Mouse (Mus musculus): ENCODE measurements around the gene Cd1d1.
"Not testable (repeated sequence)": the region's sequence is repeated elsewhere in the genome, so short reads cannot be mapped to it uniquely, and the experiment has no call there.

Gene Cd1d1

DNA sequence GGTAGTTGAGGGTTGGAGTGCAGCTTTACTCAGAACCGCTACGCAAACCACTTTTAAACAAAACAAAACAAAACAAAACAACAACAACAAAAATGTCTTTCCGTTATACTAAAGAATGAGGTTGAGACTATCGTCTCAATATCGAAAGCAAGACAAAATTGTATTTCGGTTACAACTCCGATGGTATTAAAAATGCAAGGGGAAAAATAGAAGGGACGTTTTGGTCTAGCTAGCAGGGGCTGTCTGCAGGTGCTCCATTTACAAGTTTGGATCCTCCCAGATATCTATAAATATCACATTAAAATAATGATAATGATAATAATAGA is at the start of gene Cd1d1:
Gene Cd1d1, minus strand, starts transcription at position 27 of the 326 bp plus-strand sequence.
- no peak for DNase-seq (ENCODE audit: low spot score)

DNA sequence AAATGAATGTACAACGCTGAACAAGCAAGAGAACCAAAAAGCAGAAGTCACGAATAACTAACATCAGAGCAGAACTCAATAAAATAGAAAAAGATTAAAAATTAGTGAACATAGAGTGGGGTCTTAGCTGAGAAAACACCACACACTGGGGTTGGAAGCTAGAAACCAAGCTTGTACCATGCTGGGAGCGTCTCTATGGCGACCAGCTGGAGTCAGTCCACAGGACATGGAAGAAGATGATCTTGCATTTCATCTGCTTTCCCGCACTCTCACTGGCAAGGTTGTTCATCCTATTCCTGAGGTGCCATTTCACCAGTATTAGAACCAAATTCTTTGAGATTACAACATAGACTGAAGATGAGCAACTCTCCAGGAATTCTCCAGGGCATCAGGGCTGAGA is 48.6 kb upstream of the Cd1d1 start:
- DNase-seq (ENCODE audit: low spot score) = no peak

DNA sequence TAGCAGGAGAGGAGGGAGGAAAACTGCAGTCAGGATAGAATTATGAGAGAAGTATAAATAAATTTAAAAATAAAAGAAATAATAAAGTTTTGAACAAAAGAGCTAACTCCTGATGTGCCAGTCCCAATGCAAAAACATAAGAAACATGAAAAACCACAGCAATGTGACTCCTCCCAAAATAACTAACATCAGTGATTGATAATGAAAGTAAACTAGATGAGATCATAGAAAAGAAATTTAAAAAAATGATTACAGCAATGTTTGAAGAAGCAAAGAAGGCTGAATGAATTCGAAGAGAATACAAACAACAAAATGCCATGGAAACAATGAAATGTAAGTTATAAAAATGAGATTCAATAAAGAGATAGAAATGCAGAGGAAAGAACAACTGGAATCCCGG is 42.5 kb upstream of the Cd1d1 start:
- no peak for DNase-seq (ENCODE audit: low spot score)

DNA sequence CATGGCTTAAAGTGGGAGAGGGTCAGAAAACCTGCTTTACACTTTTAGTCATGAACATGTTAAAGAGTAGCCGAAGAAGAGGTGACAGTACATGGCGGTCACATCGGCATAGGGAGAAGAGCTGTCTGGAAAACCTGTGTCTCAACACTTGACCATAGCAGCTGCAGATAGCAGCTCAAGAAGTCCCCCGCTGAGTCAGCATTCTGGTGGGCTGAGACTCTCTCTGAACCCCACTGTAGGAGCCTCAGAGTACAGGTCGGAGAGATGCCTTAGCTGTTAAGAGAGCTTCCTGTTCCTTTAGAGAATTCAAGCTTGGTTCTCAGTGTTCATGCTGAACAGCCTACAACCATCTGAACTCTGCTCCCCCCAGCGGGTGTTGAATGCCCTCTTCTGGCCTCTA is 39.3 kb upstream of the Cd1d1 start:
- no peak for DNase-seq (ENCODE audit: low spot score)

DNA sequence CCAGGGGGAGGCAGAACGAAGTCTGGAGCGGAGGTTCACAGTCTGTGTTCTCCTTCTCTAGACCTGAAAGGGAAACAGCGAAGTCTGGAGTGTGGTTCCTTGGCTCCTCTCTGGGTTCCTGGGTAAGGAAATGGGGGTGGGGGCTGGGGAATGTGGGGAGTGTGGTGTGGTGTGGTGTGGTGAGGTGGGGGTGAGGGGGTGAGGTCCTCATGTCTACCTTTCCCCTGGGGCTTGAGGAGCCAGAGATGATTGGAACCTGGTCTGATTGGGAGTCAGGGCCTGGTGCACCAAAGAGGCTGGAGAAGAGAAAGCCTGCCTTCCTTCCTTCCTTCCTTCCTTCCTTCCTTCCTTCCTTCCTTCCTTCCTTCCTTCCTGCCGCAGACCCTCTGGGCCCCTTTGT is 34.8 kb upstream of the Cd1d1 start:
- DNase-seq (ENCODE audit: low spot score) = no peak

DNA sequence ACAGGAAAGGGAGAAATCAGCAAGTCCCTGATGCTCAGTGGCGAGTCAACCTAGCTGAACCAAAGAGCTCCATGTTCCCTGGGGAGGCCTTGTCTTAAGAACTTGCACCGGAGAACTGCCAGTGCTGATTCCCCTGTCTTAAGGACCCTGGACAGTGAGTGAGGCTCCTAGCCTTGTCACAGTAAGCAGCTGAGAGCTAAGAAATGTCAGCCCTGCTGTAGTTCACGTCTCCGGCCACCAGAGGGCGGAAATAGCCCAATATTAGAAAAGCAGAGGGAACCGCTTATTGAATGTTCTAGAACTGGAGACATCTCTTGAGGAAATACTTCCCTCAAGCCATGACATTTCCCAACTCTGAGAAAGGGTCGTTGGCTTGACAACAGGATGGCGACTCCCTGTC is 34.1 kb upstream of the Cd1d1 start:
- peak; percentile 91 for DNase-seq (ENCODE audit: low spot score)

DNA sequence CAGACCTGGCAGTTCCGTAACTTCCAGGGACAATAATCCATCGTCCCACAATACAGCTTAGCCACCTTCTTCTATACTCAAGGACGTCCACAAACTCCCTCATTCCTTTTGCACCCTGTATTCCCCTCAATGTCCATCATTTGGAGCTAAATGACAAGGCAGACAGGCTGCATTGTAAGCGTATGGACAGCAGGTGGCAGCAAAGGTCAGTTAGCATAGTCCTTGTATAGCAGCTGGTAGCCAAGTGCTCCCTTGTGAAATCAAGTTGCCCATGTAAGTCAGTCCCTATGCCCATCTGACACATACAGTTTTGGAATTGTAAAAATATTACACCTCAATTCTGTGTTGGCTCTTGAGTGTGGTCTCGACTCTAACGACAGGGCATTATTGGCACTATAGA is 31.6 kb upstream of the Cd1d1 start:
- peak; percentile 86 for DNase-seq (ENCODE audit: low spot score)

DNA sequence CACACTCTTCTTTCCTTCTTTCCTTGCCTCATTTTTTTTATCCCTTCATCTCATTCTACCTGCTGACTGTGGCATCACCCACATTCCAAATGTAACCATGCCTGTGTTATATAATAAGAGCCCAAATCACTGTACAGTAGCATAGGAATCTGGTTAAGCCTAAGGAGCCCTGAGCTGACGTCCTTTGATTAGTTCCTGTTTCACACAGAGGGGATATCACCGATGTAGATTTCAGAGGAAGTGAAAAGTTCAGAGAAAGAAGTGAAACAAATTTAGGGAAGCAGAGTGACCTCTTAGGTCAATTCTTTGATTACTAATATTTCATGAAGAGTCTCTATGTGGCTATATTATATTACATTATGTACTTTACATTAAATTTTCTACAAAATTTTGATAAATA is 18.5 kb upstream of the Cd1d1 start:
- no peak for DNase-seq (ENCODE audit: low spot score)

DNA sequence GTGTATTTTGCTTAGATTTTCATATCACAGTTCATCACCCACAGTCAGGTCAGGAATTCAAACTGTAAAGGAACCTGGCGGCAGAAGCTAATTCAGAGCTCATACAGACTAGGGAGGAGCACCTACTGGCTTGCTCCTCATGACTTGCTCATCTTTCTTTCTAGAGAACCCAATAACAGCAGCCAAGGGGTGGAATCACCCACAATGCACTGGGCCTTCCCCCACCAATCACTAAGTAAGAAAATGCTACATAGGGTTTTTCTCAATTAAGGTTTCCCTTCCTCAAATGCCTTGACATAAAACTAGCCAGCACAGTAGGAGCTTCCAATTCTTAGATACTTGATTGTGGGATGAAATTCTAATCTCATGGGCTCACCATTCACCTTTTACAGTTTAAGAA is 17.8 kb upstream of the Cd1d1 start:
- no peak for DNase-seq (ENCODE audit: low spot score)

DNA sequence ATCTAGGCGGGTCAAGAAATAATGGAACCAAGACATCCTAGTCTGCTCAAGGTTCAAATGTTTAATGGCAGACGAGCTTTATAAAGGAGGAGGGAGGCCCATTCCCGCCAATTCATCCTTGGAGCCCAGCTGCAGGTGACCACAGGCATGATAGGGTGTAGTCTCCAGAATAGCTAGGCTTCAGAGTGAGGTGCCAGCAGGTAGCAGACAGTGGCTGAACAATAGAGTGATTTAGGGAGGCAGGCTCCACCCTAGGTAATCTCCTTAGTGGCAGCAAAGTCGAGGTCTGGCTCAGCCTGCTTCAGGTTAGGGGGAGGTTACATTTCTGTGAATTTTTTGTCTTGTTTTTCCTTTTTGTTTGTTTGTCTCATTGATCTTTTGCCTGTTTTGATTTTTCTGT is 16.7 kb upstream of the Cd1d1 start:
- DNase-seq (ENCODE audit: low spot score) = no peak

DNA sequence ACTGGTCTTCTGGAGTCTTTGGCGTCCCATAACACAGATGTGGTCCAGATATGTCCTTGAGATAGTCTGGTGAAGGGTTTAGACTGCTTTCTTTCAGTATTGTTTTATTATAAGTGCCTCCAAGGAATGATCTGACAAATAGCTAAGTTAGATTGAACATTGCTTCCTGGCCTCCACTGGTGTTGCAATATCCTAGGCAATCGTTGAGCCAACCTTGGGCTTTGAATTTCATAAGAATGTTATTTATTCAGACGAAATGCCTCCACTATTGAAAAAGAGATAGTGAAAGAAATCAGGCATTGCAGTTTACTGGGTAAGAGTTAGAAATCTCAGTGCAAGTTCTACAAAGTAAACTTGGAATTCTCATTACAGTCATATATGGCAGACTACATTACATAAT is 13.2 kb upstream of the Cd1d1 start:
- peak; percentile 35 for DNase-seq (ENCODE audit: low spot score)

DNA sequence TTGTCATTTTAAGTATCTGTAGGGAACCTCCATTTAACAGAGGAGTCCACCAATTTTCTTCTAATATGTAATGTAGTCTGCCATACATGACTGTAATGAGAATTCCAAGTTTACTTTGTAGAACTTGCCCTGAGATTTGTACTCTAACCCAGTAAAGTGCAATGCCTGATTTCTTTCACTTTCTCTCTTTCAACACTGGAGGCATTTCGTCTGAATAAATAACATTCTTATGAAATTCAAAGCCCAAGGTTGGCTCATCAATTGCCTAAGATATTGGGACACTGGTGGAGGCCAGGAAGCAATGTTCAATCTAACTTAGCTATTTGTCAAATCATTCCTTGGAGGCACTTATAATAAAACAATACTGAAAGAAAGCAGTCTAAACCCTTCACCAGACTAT is 9.0 kb upstream of the Cd1d1 start:
- peak; percentile 30 for DNase-seq (ENCODE audit: low spot score)

DNA sequence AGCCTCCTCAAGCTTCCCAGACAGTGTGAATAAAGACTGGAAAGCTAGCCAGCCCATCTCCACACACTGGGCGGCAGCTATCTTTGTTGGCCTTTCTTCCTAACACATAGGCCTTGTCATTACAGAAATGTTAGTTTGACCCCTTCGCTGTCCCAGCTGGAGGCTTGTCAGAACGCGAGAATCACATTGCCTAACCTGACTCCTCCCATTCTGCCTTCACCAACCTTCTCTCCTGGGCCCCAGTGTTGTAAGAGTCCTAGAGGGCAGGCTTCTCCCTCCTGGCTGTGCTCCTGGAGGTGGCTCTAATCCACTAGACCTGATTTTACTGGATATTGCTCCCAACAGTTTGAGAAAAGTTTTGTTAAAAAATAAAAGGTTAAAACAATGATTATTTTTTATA is 1.4 kb upstream of the Cd1d1 start:
- DNase-seq (ENCODE audit: low spot score) = peak; percentile 94

DNA sequence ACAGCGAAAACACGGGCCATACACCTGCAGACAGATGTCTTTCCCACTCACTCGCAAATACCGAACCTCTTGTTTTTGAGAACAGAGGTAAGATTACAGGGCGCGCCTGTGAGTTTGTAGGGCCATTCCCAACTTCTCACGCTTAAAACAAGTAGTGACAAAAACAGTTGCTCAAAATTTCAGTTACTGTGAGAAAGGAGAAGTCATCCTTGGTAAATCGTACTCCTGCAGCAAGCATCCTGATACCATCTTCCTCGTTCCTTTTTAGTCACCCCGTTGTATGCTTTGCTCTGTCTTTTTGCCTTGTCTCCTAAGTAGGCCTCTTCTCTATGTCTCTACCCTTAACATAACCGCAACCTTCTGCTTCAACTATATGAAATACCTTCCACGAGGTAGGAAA is 810 bp upstream of the Cd1d1 start:
- DNase-seq (ENCODE audit: low spot score) = no peak

DNA sequence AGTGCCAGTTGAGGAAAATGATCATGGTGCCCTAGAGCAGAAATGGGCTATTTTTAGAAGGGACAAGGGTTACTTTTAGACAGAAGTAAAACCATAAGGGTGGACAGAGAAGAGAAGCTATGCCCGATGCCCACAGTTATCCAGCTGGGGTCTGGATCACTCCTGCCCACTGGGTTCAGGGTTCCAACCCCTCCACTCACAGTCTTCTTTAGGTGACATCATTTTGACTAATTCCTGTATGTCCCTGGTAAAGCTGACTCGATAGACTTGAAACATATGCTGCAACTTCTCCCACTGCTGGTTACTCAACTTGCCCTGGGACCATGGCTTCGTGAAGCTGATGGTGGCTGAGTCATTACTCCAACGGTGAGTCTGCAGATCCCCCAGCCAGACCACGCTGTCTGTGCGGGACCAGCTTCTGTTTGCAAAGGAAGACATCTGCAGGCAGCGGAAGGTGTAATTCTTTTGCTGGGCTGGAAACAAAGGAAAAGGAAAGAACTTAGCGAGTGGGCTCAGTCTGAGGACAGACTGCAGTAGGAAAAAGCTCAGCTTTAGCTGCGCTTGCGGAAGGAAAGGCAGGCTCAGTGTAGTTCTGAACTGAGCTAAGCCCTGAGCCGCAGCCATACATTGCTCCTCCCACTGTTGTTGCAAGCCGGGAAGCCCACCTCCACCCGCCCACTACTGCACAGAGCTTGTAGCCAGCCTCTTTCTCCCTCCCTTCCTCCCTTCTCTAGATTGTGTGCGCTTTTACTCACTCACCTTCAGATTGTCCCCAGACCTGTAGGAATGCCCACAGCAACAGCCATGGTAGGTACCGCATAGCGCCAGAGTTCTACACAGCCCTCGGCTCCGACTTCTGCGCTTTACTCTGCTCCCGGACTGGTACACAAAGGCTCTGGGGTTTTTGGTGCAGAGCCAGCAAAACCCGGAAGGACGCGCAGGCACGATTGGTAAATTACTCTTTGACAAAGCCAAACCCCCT is 517 bp downstream of the Cd1d1 start:
- DNase-seq (ENCODE audit: low spot score) = peak; percentile 77

DNA sequence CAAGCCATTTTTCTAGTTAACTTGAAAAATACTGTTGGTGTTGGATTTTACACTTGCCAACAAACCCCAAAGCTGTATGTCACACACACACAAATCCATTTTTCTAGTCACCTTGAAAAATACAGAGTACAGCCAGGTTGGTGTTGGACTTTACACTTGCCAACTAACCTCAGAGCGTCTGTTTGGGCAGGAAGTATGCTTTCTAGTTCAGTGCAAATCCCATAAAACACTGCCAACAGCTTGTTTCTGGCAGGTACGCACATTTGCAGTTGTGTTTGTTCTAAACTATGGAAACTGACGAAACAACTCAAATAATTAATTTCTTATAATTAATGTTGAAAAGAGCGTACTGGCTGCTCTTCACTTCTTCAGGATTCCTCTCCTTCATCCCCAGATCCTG is 3.1 kb downstream of the Cd1d1 start:
- no peak for DNase-seq (ENCODE audit: low spot score)

DNA sequence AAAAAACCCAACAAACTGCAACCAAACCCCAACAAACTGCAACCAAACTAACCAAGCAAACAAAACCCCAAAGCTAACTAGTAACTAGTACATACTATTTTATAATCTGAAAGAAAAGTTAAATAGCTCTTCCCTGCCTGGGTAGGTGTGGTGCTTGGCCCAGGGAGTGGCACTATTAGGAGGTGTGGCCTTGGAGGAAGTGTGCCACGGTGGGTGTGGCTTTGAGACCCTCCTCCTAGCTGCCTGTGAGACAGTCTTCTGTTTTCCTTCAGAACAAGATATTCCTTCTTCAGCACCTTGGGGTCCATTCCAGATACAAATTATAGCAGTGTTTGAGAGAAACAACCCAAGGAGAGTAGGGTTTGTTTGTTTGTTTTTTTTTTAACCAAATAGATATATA is 3.9 kb downstream of the Cd1d1 start:
- no peak for DNase-seq (ENCODE audit: low spot score)

DNA sequence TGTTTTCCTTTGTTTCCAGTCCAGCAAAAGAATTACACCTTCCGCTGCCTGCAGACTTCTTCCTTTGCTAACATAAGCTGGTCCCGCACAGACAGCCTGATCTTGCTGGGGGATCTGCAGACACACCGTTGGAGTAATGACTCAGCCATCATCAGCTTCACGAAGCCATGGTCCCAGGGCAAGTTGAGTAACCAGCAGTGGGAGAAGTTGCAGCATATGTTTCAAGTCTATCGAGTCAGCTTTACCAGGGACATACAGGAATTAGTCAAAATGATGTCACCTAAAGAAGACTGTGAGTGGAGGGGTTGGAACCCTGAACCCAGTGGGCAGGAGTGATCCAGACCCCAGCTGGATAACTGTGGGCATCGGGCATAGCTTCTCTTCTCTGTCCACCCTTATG is 12.3 kb downstream of the Cd1d1 start:
- not testable (repeated sequence) for DNase-seq (ENCODE audit: low spot score)

DNA sequence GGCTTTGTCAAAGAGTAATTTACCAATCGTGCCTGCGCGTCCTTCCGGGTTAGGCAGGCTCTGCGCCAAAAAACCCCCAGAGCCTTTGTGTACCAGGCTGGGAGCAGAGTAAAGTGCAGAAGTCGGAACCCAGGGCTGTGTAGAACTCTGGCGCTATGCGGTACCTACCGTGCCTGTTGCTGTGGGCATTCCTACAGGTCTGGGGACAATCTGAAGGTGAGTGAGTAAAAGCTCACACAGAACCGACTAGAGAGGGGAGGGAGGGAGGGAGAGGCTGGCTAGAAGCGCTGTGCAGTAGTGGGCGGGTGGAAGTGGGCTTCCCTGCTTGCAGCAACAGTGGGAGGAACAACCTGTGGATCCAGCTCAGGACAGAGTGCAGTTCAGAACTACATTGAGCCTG is 12.8 kb downstream of the Cd1d1 start:
- DNase-seq (ENCODE audit: low spot score) = no peak

DNA sequence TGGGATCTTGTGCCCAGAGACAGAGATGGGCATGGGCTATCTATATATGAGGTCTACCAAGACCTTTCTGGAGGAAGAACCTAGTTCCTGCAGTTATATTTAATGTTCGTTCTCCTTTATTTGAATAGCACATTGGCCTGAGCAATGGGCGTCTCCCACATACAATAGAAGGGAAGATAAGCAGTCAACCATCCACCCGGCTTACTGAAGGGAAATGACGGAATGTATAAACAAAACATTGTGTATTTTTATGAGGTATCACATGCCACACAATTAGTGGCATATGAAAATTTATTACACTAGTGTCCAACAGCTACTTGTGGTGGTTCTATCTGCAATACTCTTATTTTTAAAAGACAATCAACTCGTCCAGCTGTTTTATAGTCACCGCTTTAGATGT is 15.9 kb downstream of the Cd1d1 start:
- DNase-seq (ENCODE audit: low spot score) = no peak

DNA sequence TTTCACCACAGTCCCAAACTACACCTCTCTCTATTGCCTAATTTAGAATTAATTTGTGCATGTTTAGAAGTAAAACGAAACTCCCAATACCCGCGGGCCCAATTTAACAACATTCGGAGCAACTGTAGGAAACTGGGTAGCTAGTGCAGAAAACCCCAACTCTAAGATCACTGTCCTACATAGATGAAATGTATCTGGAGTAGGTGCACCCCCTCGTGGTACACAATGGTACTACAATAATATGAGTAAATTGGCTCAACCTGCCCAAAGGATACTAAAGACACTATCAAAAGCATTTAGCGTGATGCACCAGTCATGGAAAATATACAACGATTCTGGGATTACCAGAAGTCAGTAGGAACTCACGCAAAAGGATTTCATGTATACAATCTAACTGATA is 22.7 kb downstream of the Cd1d1 start:
- DNase-seq (ENCODE audit: low spot score) = peak; percentile 90

DNA sequence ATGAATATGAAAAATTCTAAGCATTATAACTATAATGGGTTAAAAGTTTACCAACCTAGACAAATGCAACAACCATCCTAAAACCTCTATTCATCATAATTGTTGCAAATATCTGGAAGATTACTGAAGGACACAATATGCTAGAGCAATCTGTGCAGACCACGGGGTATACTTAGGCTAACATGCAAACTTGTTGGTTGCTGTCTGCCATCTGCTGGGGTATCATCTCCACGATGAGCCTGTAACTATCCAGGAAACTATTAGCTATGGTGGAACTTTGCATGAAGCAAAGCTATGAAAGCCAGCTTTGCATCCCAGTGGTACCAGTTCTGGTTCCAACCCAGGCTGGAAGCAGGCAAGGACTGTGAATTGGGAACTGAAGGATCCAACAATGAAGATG is 24.1 kb downstream of the Cd1d1 start:
- no peak for DNase-seq (ENCODE audit: low spot score)

DNA sequence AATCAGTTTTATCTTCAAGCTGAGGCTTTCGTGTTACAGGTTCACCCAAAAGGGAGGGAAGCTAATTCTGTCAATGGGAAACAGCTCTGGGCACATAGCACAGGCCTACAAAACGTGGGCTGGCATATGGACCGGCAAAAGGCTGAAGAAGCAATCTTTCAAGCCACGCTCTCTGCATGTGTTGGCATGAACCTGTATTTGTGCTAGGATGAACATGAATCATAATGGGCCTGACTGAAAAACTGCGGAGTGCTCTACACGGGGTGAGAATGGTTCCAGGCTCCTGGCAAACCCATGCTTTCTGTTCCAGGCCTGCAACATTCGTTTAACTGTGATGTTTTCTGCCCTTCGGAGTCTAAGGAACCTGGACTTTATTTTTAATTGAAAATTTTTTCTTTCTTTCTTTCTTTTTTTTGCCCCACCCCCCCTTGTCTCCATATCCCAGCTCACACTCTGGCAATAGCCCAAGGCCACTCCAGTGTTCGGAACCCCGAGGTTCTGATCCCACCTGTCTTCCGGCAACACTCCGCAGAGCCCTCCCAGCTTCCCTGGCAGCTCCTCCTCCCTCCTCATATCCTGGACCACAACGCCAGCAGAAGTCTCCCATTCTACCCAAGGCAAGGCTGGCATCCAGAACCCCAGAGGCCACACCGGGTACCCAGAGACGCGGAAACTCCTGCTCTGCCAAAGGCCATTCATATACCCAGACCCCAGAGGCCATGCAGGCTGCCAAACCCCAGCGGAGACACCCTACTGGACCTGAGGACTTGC is 36.4 kb downstream of the Cd1d1 start:
- no peak for DNase-seq (ENCODE audit: low spot score)

DNA sequence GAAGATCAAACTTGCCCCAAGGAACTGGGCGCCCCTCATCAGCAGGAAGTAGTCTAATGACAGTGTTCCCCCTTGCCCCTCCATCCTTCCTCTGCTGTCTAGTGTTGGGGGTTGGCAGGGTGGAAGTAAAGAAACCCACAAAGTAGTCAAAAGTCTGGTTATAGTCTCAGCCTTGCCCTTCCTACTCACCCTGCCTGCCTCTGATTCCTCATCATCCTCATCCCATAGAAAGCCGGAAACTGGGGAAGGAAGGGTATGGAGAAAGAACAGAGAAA is 37.9 kb downstream of the Cd1d1 start:
- no peak for DNase-seq (ENCODE audit: low spot score)

All from adipocyte (in vitro differentiated cells).